Mouse (Mus musculus): ENCODE measurements around the gene Pknox1.

DNA sequence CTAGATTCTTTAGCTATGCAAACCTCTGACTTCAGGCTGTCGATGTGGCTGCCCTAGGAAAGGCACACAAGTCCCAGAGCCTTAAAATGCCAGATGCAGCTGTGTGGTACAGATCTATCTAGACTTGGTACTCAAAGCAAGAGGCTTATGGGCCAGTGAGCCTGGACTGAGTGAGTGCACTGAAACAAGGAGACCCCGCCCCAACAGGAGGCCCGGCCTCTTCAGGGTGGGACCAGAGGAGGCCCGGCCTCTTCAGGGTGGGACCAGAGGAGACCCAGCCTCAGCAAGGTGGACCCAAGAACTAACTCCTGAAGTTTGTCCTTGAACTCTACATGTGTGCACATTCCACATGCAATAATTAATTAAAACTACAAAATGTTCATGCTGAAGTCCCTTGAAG is 78.4 kb downstream of the Pknox1 start:
- TF ChIP-seq CTCF (conservative IDR thresholded peaks at IDR 0.05; ENCODE audit: insufficient read depth, insufficient read length, low read depth, low read length): no peak
- no peak for TF ChIP-seq POLR2A (IDR thresholded peaks at IDR 0.05; ENCODE audit: low read depth, low read length)

Data from kidney, adult 2 months (tissue).